Mouse (Mus musculus) heart, adult 11 months (tissue): Measurements from ENCODE around the gene Fiz1.

Source experiments
- DNase-seq: peaks from one replicate; pipeline ENCODE4 v3.0.0; 2022

The Fiz1 gene

DNA sequence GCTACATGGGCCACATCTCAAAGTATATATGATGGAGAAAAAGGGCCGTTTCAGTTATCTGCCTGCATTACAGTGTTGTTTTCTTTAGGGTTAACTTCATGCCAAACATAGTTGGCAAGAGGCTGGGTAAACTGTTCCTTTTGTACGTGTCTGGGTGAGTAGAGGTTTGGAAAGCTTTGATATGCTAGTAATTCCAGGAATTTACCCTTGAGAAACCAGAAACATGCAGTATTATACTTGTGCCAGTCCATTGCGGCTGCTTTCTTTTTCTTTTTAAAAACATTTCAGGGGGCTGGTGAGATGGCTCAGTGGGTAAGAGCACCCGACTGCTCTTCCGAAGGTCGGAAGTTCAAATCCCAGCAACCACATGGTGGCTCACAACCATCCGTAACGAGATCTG is 17.6 kb downstream of the Fiz1 start:
- no peak for DNase-seq

DNA sequence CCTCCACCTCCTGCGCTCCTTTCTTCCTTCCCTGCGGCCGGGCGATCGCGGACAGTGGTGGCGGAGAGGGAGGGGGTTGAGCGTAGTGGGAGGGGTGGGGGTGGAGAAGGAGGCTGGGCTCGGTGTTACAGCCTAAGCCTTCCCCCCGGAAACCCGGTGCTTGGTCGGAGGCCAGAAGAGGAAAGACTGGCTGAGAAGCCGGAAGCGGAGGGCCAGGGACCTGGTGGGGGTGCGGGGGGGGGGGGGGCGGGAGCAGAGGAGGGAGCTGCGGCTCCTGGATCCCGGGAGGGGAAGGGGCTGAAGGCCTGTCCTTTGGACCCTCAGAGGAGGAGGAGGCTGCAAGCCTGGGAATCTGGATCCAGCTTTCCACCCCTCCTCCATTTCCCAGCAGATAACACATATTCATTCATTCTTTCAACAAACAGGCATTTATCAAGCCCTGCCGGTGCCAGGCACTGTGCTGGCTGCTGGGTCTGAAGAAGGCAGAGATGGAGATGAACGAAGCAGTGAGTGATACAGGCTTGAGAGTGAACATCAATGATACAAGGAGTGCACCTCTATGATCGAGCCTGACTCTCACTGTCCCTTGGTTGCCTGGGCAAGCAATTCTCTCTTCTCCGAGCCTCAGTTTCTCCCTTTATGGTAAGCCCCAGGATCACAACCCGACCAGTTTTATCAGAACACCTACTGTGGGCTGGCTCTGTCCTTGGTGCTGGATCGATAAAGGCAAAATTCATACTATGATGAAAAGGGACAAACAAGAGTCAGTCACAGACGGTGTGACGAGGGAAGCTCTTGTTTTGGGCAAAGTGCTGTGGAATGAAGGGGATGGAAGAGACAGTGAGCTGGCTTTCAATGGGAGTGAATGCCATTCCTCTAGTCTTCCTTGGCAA is 18.2 kb downstream of the Fiz1 start, which contains the start of gene Zfp579:
Gene Zfp579 (minus strand): TSS at position 156 of the 893 bp plus-strand sequence.
- peak; percentile 99 for DNase-seq

DNA sequence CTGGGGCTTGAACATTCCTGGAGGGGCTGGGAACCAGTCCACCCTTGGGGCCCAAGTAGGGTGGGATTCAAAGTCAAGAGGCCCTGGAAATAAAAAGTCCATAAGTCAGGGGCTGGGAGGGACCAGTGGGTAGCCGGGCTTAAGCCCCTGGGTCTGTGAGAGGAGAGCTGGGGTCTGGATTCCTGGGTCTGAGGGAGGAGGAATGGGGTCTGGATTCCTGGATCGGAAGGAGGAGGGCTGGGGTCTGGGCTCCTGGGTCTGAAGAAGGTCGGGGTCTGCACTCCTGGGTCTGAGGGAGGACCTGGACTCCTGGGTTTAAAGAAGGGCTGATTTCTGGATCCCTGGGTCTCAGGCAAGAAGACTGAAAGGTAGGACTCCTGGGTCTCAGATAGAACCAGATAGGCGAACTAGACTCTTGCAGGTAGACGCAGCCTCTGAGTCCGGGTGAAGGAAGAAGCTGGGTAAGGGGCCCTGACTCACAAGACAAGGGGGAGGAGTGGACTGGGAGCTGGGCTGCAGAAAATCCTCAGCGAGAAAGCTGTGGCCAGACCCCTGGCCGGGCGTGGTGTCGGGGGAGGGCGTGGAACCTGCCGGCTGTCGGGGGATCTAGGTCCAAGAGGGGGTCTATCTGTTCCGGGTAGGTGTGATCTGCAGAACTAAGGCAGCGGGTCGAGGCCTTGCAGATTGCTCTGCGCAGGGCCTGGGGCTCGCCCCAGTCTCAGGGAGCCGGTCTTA is 19.1 kb downstream of the Fiz1 start:
- DNase-seq: peak; percentile 87

DNA sequence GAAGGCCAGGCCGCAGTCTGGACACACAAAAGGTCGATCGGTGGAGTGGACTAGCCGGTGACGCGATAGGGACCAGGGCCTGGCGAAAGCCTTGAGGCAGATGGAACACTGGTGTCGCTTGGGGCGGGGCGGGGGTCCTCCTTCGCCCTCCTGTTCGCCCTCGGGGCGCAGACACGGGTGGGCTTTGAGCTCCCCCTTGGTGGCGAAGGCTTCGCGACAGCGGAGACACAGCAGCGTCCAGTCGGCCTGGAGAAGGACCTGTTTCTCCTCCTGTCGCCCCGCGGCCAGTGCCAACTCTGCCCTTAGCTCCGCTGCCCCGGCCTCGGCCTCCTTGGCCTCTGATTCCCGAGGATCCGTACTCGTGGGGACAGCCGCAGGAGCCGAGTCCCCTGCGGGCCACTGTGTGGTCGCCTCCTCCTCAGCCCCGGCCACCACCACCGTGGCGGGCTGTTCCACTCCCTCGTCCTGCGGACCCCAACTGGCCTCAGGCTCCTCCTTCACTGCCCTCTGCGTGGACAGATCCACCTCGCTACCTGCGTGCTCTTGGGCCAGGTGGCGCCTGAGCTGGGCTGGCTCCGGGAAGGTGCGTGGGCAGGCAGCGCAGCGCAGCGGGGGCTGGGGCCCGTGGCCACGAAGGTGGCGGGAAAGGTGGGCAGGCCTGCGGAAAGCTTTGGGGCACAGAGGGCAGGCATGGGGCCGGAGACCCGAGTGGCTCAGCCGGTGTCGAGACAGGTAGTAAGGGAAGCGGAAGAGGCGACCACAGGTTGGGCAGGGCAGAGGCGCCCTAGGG is 20.3 kb downstream of the Fiz1 start:
- peak; percentile 83 for DNase-seq

DNA sequence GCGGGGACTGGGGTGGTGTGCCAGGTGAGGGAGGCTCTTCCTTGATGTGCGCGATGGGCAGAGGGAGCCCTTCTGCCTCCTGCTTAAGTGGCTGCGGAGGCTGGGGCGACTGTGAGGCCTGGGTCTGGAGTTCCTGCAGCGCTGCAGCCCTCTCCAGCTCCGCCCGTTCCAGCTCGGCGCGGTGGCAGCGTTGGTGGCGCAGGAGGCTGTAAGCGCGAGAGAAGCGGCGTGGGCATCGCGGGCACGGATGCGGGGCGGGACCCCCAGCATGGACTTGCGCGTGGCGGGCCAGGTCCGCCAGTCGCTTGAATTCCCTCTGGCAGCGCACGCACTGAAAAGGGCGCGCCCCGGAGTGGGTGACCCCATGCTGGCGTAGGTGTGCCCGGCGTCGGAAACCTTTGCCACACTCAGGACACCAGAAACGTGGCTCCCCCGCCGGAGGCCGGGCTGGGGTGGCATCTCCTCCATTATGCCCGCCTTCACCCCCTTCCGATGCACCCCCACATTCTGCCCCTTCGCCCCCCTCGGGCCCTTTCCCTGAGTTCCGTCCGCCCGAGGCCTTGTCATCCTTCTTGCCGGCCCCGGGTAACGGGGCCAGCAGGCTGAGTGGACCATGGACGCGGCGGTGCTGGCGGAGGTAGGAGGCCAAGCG is 21.0 kb downstream of the Fiz1 start:
- no peak for DNase-seq

DNA sequence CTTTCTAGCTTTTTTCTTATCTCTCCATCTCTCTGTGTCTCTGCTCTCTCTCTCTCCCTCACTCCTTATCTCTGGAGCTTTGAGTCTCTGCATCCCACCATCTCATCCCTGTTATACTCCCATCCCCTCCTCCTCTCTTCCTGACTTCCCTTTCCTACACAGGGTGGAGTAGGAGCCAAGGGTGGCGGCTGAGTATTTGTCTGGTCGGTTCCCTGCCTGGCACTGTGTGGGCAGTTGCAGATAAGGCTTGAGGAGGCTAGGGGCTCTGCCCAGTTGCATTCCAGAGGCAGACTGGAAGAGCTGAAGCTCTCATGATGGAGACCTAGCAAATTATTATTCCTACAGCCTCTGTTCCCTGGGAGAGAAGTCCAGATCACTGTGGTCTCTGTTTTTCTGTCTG is 26.2 kb downstream of the Fiz1 start:
- no peak for DNase-seq

DNA sequence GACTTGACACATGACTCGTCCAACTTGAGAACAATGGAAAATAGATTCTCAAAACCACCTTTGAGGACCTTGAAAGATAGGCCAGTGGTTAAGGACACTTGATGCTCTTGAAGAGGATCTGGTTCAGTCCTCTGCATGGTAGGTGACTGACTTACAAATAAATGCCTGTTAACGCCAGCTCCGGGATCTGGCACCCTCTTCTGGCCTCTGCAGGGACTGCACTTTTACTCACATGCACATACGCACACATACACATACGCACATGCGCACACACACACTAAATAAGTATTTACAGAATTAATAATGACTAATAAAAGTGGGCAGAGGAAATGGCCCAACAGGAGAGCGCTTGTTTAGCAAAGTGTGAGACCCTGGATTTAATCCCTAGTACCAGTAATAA is 37.7 kb downstream of the Fiz1 start:
- DNase-seq: no peak

DNA sequence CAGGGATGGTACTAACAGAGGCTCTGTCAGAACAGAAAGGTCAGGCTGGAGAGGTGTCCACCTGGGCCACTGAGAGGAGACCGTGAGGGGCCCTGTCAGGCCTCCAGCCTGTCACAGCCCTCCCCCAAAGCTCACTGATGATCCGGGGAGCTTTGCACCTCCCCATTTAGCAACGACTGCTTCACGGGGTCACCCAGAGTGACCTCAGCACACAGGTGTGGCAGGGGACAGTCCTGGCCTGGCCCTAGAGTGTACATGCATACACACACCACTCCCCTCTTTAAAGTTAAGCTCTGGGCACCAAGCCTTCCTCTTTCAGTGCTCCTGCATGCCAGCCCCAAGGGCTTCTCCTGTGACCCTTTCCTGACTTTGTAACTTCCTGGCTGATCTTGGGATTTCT is 39.0 kb downstream of the Fiz1 start:
- no peak for DNase-seq

DNA sequence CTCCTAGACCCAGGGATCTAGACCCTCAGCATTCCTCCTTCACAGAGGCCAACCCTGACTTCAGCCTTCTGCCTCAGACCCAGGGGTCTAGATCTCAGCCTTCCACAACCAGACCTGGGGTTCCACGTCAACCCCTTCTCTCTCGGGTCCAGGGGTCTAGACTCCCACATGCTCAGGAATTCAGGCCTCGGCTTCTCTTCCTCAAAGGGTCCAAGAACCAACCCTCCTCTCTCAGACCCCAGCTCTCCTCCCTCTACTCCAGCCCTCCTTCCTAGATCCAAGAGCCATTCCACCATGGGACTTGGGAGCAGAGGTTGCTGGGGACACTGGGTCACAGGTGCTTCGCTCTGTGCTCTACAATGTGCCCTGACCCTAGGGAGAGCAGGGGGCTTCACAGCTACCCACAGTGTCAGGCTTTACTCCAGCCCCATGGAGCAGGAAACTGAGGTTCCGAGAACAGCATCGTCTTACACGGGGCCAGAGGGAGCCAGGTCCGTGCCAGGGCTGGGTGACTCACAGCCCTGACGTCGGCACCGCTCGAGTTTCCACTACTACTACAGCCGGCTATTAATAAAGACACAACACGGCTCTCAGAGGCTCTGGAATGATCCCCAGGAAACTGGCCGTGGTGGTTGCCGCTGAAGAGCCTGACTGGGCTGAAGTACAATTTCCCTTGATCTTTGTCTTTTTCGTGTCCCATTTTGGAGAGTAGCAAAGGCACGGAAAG is 42.0 kb downstream of the Fiz1 start:
- peak; percentile 98 for DNase-seq

DNA sequence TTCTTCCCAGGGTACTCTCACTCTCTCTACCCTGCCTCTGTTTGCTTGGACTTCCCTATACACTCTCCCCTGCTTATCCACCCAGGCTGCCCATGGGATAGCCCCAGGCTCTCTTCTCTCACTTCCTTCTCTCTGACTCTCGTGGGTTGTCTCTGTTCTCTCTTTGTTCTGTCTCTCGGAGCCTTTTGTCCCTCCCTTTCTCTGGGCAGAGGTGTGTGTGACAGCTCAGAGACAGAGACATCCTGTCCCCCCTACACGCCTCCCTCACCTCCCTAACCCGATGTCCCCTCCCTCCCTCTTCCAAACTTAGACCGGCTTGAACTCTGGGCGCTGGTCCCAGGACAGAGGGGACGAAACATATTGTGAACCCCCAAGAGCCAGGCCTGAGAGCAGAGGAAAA is 42.8 kb downstream of the Fiz1 start:
- DNase-seq: peak; percentile 97

DNA sequence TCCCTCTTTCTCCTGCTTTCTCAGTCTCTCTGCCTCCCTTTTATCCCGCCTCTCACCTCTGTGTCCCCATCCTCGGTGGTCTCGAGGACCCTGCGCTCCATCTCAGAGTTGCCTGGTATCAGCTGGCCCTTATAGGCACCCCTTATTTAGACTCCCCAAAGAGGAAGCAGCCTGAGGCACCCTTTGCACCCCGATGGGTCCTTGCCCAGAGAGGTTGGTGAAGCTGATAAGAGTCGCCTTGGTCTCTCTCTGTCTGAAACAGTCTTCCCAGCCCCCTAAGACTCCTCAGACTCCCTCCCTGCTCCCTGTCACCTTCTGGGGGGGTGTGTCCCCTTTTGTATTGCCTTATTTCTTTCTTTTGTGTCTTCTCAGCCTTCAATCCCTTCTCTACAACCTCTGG is 43.4 kb downstream of the Fiz1 start, which contains the start of gene Sbk3:
Gene Sbk3 (minus strand): TSS at position 101 of the 400 bp plus-strand sequence.
- no peak for DNase-seq

DNA sequence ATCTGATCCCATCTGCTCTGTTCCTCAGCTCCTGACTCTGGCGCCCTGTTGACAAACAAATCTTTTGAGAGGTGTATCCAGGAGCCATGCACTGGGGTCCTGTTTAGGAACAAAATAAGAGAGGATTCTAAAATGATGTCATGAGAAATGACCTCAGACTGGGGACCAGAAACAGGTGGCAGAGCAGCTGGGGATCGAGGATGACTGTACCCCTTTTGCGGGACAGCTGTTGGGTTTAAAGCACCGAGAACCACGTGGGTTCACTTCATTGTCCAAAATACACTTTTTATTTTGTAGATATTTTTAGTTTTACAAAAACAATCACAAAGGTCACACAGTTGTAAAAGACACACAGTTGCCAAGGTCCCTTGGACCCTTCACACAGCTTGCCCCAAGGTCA is 49.5 kb downstream of the Fiz1 start:
- no peak for DNase-seq

DNA sequence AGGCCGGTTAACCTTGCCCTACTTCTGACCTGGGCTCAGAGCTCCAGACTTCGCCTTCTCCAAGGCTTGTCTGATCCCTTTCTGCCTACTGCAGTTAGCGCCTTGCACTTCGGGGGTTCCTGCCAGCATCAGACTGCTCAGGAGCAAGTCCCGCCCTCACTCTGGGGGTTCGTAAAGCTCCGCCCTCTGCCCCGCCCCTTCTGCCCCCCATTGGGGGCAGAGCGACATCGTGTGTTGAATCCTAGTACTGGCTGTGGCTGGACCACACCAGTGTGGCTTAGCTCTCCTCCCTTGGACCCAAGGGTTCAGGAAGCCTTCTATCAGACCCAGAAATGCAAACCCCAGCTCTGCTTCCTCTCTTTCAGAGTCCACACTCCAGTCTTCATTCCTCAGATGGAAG is 50.2 kb downstream of the Fiz1 start, which contains the start of gene Sbk2:
Gene Sbk2 (minus strand): TSS at position 135 of the 400 bp plus-strand sequence.
- peak; percentile 97 for DNase-seq

DNA sequence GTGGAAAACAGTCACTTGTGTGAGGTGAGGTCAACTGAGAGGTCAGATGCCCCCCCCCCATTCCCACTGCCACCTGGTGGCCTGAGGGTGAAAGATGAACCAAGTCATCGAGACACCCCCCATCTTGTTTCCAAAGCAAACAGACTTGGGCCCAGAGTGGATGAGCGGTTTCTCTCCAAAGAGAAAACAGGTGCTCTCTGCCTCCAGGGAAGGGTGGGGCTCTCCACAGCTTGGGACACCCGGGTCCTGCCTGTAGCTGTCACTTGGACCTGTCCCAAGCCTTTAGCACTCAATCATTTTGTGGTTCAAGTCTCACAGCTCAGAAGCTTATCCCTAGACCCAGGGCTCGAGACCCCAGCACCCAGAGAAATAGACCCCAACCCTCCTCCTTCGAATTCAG is 51.0 kb downstream of the Fiz1 start:
- DNase-seq: no peak

DNA sequence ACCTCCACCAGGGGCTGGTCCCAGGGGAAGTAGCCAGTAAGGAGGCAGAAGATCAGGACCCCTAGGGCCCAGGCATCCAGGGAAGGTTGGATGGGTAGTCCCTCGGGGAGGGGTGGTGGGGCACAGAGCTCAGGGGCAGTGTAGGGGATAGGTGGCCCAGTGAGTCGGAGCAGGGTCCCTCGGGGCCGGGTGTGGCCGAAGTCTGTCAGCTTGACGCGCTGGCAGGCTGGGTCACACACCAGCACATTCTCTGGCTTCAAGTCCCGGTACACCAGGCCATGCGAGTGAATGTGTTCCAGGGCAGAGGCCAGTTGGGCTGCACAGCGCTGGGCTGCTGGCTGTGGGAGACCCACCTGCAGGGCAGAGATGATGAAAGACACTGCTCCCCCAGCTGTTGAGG is 57.1 kb downstream of the Fiz1 start:
- peak; percentile 90 for DNase-seq
